Mouse (Mus musculus) G1E (cell line): Measurements from ENCODE around the gene Lrrc29. TPM values are rescaled to one million over a fixed set of nuclear protein-coding genes. Genes with fewer than 3 reads are reported as not detected.

Experiments used
- ATAC-seq: 2 replicates; pipeline ENCODE4 v1.8.0; 2016; ENCODE audit warnings: mild to moderate bottlenecking; ENCODE audit not compliant: insufficient number of reproducible peaks, poor library complexity, low FRiP score, severe bottlenecking; ENCODE audit errors: extremely low read depth
- DNase-seq: peaks from one replicate; pipeline ENCODE4 v3.0.0; 2012; ENCODE audit warnings: low spot score
- H3K27me3 ChIP-seq: 2 replicates; pipeline ENCODE4 v1.6.1; 2012; ENCODE audit warnings: mild to moderate bottlenecking, low read length, inconsistent platforms; ENCODE audit not compliant: insufficient read depth
- H3K36me3 ChIP-seq: replicated peaks from 2 replicates; pipeline ENCODE3; 2012; ENCODE audit warnings: mild to moderate bottlenecking, inconsistent platforms
- H3K4me1 ChIP-seq: 2 replicates; pipeline ENCODE4 v1.6.1; 2012; ENCODE audit warnings: low read depth, low read length, inconsistent platforms, mixed read lengths; ENCODE audit not compliant: insufficient read depth
- H3K4me3 ChIP-seq: 2 replicates; pipeline ENCODE4 v1.5.1; 2012; ENCODE audit warnings: low read depth, mild to moderate bottlenecking, inconsistent platforms, low read length, moderate library complexity, mixed read lengths
- H3K9me3 ChIP-seq: replicated peaks from 2 replicates; pipeline ENCODE4 v1.6.1; 2012; ENCODE audit warnings: inconsistent platforms
- CTCF ChIP-seq: IDR thresholded peaks from 2 replicates; pipeline ENCODE4 v1.5.1; 2012; ENCODE audit warnings: low read depth, low read length, inconsistent platforms, mixed read lengths
- GATA1 ChIP-seq: IDR thresholded peaks from 2 replicates; pipeline ENCODE4 v1.6.1; 2012; ENCODE audit warnings: borderline replicate concordance, low read length, inconsistent platforms, mixed read lengths
- GATA2 ChIP-seq: IDR thresholded peaks from 2 replicates; pipeline ENCODE4 v1.6.1; 2012; ENCODE audit warnings: low read depth, low read length, inconsistent platforms, borderline replicate concordance
- POLR2AphosphoS5 ChIP-seq: IDR thresholded peaks from 2 replicates; pipeline ENCODE4 v1.6.1; 2012; ENCODE audit warnings: low read depth, low read length, inconsistent platforms; ENCODE audit not compliant: insufficient replicate concordance
- TAL1 ChIP-seq: conservative IDR thresholded peaks from 2 replicates; pipeline ENCODE4 v1.6.1; 2012; ENCODE audit warnings: low read depth, low read length, inconsistent platforms, mixed read lengths
- polyA plus RNA-seq: library from polyadenylated mRNA; stranded (reverse); fragments of >175 nt; gene quantifications from 2 replicates; pipeline ENCODE4 v1.2.3, GENCODE M21; 2012
- total RNA-seq, 2 experiments: library from RNA; stranded (forward) in 1 of 2; stranded (reverse) in 1 of 2; fragments of 200-1000 nt in 1 of 2; fragments of >200 nt in 1 of 2; fragmentation: Nextera tagmentation in 1 of 2; gene quantifications; 2 replicates each; pipeline ENCODE4 v1.2.3; 2014 to 2017

Gene Lrrc29
- total and polyA plus RNA-seq, 3 experiments = 1.6 to 15.5 (median 4.6) TPM

GRCm38 (mm10) chr8:105361751-105362702 lies 35.9 kb upstream of the Lrrc29 start:
- Histone ChIP-seq H3K4me3 (no peak overlapping the region), H3K27me3 (peaks cover 46% of the 10 kb centered on the region), H3K36me3 (no peaks in the 10 kb centered on the region), H3K9me3 (no peaks in the 10 kb centered on the region), H3K4me1 (peaks cover 2% of the 10 kb centered on the region; the same call in 1 of the 2 replicates)
- DNase-seq (no peak), ATAC-seq (no peak)
- no peak for TF ChIP-seq POLR2AphosphoS5

DNA sequence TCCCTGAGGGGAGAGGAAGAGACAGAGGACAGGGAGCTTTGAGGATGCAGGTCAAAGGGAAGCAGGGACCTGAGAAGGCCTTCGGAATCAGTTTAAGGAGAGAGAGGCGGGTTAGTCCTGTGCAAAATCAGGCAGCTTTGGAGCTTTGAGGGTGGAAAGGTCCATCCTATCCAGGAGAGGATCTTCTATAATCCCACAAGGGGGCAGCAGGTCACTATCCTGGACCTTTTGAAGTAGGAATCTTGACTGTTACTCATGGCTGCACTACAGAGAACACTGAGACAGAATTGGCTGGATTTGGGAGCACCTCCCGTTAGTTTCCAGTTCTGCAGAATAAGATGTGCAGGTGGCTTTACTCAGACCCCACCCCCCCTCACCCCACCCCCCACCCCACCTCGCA lies 33.6 kb upstream of the Lrrc29 start:
- Histone ChIP-seq H3K36me3 (no peaks in the 10 kb centered on the region), H3K9me3 (no peaks in the 10 kb centered on the region), H3K4me1 (peaks cover 5% of the 10 kb centered on the region; the same call in 1 of the 2 replicates), H3K4me3 (no peak overlapping the region), H3K27me3 (peaks cover 59% of the 10 kb centered on the region)
- TF ChIP-seq POLR2AphosphoS5 = no peak
- no peak for TF ChIP-seq GATA2
- no peak for TF ChIP-seq TAL1
- TF ChIP-seq GATA1 = no peak
- no peak for TF ChIP-seq CTCF
- DNase-seq = no peak
- ATAC-seq = no peak

DNA sequence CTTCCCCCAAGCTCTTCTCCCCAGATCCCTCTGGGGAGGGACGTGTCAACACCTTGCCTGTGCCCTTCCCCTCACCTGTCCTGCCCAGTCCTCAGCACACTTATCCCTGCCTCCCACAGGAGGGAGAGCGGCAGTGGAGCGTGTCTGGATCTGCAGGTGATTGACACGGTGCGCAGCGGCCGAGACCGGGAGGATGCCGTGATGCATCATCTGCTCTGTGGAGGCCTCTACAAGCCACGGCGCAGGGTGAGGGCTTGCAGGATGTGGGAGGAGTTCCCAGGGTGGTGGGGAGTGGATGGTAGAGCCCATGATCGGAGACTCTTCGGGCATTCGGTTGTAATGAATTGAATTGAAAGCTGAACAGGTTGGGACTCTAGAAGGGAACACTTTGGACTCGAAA lies 33.1 kb upstream of the Lrrc29 start:
- Histone ChIP-seq H3K4me1 (peaks cover 5% of the 10 kb centered on the region; the same call in 1 of the 2 replicates), H3K4me3 (no peak overlapping the region), H3K9me3 (no peaks in the 10 kb centered on the region), H3K36me3 (no peaks in the 10 kb centered on the region), H3K27me3 (peaks cover 55% of the 10 kb centered on the region)
- TF ChIP-seq TAL1 (no peak), GATA1 (no peak), GATA2 (no peak), POLR2AphosphoS5 (no peak), CTCF (no peak)
- DNase-seq (no peak), ATAC-seq (no peak)

DNA sequence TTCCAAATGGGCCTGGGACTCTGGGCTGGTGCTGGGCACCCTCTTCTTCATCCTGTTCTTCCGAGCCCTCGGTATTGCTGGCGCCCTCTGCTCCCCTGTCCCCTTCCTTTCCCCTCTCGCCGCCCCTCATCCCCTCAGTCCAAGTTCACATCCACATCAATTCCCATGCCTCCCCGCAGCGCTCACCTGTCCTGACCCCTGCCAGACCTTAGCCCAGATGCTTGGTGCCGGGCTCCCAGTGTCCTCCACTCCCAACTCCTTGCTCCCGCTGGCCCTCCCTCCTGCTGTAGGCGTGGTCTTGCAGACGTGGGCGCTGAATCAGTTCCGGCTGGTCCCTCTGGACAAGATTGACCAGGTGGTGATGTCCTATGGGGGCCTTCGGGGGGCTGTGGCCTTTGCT lies 30.6 kb upstream of the Lrrc29 start:
- ATAC-seq (no peak), DNase-seq (no peak)
- Histone ChIP-seq H3K9me3 (no peaks in the 10 kb centered on the region), H3K36me3 (no peaks in the 10 kb centered on the region), H3K4me3 (no peak overlapping the region), H3K4me1 (peaks cover 3% of the 10 kb centered on the region; the same call in 1 of the 2 replicates), H3K27me3 (peaks cover 56% of the 10 kb centered on the region)
- TF ChIP-seq TAL1 (no peak), GATA1 (no peak), POLR2AphosphoS5 (no peak), GATA2 (no peak), CTCF (no peak)

GRCm38 (mm10) chr8:105355179-105356024 lies 29.3 kb upstream of the Lrrc29 start:
- H3K4me1 ChIP-seq = peaks cover 3% of the 10 kb centered on the region; the same call in 1 of the 2 replicates
- no peaks in the 10 kb centered on the region for H3K36me3 ChIP-seq
- ATAC-seq (no peak), DNase-seq (no peak)
- no peaks in the 10 kb centered on the region for H3K9me3 ChIP-seq
- no peak overlapping the region for H3K4me3 ChIP-seq
- H3K27me3 ChIP-seq = peaks cover 63% of the 10 kb centered on the region
- TF ChIP-seq CTCF (no peak), POLR2AphosphoS5 (no peak), GATA2 (no peak)

- H3K36me3 ChIP-seq = no peaks in the 10 kb centered on the region
- ATAC-seq (no peak), DNase-seq (no peak)
- H3K9me3 ChIP-seq = no peaks in the 10 kb centered on the region
- no peak for TF ChIP-seq GATA2
- TF ChIP-seq GATA1 = no peak
- TF ChIP-seq TAL1 = no peak
- TF ChIP-seq CTCF = no peak
- no peak for TF ChIP-seq POLR2AphosphoS5
- peaks cover 69% of the 10 kb centered on the region for H3K27me3 ChIP-seq
- H3K4me1 ChIP-seq = peaks cover 5% of the 10 kb centered on the region
- H3K4me3 ChIP-seq = no peak overlapping the region
Measured at GRCm38 (mm10) chr8:105354549-105354948, 28.5 kb upstream of the Lrrc29 start.
